Mouse (Mus musculus) brown adipose tissue, adult 24 weeks (tissue): ENCODE measurements around the gene Ly6g5b. TPM values are rescaled to one million over a fixed set of nuclear protein-coding genes. Genes with fewer than 3 reads are reported as not detected.
A peak's percentile ranks its signal among the peaks of the same experiment; 100 is the strongest.

ENCODE experiments used
- H3K27ac ChIP-seq: fragments of 200-500 bp; replicated peaks from 2 replicates; pipeline ENCODE4 v1.5.1; 2012; ENCODE audit warnings: low read depth, mild to moderate bottlenecking, low read length
- H3K4me1 ChIP-seq: fragments of 200-500 bp; 2 replicates; pipeline ENCODE4 v1.6.1; 2012; ENCODE audit warnings: low read length, mixed read lengths; ENCODE audit not compliant: control insufficient read depth, insufficient read depth, insufficient read length
- H3K4me3 ChIP-seq: fragments of 200-500 bp; 2 replicates; pipeline ENCODE4 v1.5.1; 2012; ENCODE audit warnings: low read depth, mild to moderate bottlenecking, low read length, moderate library complexity; ENCODE audit not compliant: insufficient read depth
- polyA plus RNA-seq: library from polyadenylated mRNA; stranded (reverse); fragments of >200 nt; gene quantifications from 2 replicates; pipeline ENCODE4 v1.2.4, GENCODE M21; 2012; ENCODE audit not compliant: missing spikeins, insufficient read depth, insufficient read length

The Ly6g5b gene
- polyA plus RNA-seq, 1 experiment: not detected

DNA sequence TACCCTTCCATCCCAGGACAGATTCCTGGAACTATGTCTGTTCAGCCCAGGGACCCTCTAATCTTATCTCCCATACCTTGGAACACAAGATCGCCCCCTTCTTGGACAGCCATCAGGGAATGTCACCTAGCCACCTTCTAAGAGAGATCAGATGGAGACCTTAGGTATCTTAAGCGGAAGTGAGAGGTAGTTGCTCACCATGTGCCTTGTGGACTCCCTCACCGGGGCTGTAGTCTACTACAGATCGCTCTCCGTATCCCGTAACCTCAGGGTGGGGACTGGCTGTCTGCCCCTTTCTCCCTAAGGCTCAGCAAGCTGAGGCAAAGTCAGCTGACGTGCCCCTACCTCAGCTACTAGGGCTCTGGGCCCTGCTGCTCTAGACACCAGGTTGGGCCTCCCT is 11.1 kb downstream of the Ly6g5b start:
- no peak overlapping the region for H3K27ac ChIP-seq
- H3K4me1 ChIP-seq: no peaks in the 10 kb centered on the region
- no peak overlapping the region for H3K4me3 ChIP-seq

GRCm38 (mm10) chr17:35103221-35103690 is 12.0 kb downstream of the Ly6g5b start:
- no peak overlapping the region for H3K4me3 ChIP-seq
- no peaks in the 10 kb centered on the region for H3K4me1 ChIP-seq
- no peak overlapping the region for H3K27ac ChIP-seq

- H3K4me3 ChIP-seq: no peak overlapping the region
- no peaks in the 10 kb centered on the region for H3K4me1 ChIP-seq
- H3K27ac ChIP-seq: no peak overlapping the region
Measured at GRCm38 (mm10) chr17:35102299-35102698, 12.9 kb downstream of the Ly6g5b start.

DNA sequence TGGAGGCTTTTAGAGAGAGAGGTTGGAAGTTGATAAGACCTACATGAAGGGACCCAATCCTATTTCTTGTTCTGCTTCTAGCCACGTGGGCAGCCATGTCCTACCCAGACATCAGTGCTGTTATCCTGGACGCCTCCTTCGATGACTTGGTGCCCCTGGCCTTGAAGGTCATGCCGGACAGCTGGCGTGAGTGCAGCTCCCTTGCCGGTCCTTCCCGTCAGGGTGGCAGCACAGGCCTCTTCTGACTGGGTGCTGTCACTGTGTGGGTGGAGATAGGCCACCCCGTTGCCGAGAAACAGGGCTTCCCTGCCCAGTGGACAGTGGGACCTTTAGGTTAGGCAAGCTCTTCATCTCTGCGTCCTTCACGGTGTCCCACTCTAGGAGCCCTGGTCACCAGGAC is 14.1 kb downstream of the Ly6g5b start:
- Histone ChIP-seq H3K4me1 (no peaks in the 10 kb centered on the region), H3K27ac (no peak overlapping the region)

GRCm38 (mm10) chr17:35100196-35100765 is 14.9 kb downstream of the Ly6g5b start:
- Histone ChIP-seq H3K4me3 (no peak overlapping the region), H3K4me1 (no peaks in the 10 kb centered on the region), H3K27ac (no peak overlapping the region)

More for the DNA sequence above, 14.1 kb downstream of the Ly6g5b start:
- H3K4me3 ChIP-seq: no peak overlapping the region

GRCm38 (mm10) chr17:35097164-35097655 is 18.0 kb downstream of the Ly6g5b start:
- Histone ChIP-seq H3K27ac (no peak overlapping the region), H3K4me3 (no peak overlapping the region), H3K4me1 (no peaks in the 10 kb centered on the region)

DNA sequence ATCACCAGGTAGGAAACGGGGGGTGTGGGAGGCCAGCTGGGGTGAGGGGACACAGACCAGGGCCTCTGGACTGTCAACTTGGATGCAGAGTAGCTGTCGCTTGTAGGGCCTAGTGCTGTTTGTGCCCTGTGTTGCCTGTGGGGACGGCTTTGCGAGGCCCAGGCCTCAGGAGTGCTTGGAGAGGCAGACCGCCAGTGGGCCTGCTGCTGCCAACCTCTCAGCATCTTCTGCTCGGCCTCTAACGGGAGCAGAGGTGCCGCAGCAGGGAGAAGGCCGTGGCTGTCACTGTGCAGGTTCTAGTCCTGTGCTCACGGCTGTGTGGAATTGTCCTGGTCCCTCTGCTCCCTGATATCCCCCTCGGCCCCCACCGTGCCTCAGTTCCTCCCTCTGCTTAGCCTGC is 18.6 kb downstream of the Ly6g5b start:
- no peak overlapping the region for H3K4me3 ChIP-seq
- H3K4me1 ChIP-seq: no peaks in the 10 kb centered on the region
- H3K27ac ChIP-seq: no peak overlapping the region

DNA sequence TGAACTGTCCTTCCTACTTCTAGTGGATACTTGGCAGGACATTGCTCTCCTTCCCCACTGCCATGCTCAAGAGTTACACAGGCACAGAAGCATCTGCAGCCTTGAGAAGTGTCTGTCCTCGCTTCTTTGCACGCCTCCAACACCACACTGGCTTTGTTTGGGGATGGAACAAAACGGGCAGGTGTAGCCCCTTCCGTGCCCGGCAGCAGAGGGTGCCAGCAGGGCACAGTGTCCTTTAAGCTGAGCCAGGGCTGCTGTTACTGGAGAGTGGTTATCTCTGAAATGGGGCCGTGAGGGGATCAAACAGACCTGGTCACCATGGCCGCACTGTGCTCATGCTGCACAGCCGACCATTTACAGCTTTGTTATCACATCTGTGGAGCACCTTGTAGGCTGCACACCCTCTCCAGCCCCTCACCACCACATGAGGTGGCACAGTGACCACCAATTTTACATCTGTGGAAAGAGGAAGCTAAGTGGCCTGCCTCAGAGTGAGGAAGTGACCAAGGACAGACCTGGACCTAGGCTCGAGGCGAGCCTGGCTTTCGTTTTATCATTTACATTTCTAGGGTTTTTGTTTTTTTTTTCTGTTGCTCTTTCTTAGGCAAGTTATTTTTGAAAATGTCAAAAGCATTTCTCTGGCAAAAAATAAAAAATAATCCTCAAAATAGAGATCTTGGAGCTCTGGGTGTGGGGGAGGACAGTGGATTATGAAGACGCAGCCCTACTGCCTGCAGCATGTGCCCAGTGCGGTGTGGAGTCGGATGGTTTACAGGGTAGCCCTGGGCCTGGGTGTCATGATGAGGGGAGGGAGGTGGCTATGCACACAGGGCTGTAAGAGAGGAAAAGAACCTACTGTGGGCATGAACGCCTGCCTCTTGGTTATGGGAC is 20.5 kb downstream of the Ly6g5b start:
- Histone ChIP-seq H3K27ac (no peak overlapping the region), H3K4me3 (no peak overlapping the region), H3K4me1 (no peaks in the 10 kb centered on the region; the same call in 1 of the 2 replicates)

DNA sequence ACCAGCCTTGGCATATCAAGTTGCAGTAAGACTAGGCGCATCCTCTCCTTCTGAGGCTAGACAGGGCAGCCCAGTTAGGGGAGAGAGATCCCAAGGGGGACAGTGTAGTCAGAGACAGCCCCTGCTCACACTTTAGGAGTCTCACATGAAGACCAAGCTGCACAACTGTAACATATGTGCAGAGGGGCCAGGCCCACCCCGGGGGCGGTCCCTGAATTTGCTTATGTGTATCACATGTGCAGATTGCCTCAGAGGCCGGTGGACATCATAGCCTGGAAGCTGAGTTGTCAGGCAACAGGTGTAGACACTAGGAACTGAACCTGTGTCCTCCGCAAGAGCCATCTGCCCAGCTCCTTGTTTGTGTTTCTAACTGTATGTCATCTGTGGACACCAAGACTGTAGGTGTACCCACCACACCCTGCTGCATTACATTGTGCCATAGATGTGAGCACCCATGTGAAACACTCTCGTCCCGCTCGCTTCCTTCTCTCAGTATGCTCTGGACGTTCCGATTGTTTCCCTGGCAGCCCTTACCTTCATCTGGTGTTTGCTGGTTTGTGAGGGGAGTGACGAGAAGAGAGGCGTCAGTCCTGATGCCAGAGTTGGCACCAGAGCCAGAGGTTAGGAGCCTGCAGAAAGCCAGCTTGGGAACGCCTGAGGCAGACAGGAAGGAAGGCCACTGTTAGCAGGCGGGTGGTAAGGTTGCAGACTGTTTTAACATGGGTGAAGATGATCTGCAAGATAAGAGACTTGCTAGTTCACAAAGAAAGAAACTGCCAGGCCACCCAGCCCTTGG is 22.6 kb downstream of the Ly6g5b start:
- no peaks in the 10 kb centered on the region; the same call in 1 of the 2 replicates for H3K4me1 ChIP-seq
- no peak overlapping the region for H3K27ac ChIP-seq
- no peak overlapping the region for H3K4me3 ChIP-seq

DNA sequence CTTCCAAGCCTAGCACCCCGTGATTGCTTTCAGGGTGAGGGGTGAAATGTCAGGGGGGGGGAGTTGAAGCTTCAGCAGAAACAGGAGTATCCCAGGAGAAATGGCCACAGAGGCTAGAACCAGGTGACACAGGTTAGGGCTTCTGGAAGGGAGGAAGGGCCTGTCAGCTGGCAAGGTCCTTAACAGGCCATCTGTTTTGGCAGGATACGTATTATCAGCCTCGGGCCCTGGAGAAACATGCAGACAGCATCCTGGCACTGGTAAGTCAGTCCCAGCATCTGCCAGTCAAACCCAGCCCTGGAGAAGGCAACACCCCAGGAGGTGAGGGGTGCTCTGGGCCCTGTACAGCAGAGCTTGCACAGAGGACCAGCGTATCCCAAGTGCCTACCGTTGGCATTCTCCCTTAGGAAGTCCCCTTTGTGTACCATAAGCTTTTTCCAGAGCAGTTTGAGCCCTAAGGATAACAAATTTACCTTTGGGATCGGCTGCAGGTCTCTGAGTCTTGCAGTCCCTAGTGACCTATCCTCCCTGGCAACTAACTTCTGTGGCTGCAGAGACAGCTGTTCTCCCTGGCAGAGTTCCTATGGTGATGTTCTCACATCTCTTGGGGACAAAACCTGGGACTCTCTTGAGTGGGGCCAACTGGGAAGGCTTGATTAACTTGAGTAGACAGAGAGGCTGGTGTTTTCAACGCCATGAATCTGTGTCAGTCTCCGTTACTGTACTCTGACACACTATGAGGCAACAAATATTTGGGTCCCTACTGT is 24.9 kb downstream of the Ly6g5b start:
- Histone ChIP-seq H3K4me3 (peak overlapping the region; percentile 85), H3K27ac (peak overlapping the region; percentile 98), H3K4me1 (no peaks in the 10 kb centered on the region; the same call in 1 of the 2 replicates)

DNA sequence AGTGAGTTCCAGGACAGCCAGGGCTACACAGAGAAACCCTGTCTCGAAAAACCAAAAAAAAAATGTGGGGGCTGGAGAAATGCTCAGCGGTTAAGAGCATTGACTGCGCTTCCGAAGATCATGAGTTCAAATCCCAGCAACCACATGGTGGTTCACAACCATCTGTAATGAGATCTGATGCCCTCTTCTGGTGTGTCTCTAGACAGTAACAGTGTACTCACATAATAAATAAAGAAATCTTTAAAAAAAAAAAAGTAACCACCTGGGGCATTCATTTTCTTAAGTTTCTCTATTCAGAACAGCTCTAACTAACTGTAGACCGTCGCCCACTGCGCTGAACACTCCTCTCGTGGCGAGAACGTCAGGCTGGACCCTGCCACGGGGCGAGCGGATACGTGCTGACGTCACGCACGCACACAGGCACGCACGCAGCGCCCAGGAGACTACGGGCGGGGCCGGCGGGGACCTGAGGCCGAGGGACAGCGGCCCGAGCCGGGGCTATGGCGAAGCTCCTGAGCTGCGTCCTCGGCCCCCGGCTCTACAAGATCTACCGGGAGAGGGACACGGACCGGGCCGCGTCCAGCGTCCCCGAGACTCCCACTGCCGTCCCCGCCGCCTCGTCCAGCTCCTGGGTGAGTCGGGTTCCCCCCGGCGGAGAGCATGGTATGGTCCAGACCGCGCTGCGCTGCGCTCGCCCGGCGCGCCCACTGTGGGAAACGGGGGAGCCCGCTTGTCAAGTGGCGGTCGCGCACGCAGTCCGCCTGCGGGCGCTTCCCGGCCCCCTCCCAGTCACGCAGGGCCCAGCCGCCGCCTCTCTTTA is 26.2 kb downstream of the Ly6g5b start, which contains the start of gene Abhd16a:
Gene Abhd16a (plus strand): TSS at position 439 of the 820 bp plus-strand sequence.
- H3K4me3 ChIP-seq: peak within 1 kb of the TSS; percentile 85

DNA sequence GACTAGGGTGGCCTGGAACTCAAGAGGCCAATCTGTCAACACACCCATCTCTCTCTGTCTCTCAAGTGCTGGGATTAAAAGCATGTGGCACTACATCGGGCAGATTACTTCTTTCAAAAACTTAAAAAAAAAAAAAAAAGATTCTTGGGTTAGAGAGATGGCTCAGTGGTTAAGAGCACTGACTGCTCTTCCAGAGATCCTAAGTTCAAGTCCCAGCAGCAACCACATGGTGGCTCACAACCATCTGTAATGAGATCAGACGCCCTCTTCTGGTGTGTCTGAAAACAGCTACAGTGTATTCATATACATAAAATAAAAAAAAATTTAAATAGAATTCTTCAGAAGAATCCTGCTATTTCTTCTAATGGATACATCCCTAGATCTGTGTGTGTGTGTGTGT is 27.1 kb downstream of the Ly6g5b start:
- Histone ChIP-seq H3K4me1 (no peaks in the 10 kb centered on the region; the same call in 1 of the 2 replicates), H3K27ac (no peak overlapping the region), H3K4me3 (no peak overlapping the region)

More for the DNA sequence above, 26.2 kb downstream of the Ly6g5b start, which contains the start of gene Abhd16a:
- H3K27ac ChIP-seq: peak within 1 kb of the TSS; percentile 98
- H3K4me1 ChIP-seq: no peaks in the 10 kb centered on the region; the same call in 1 of the 2 replicates

DNA sequence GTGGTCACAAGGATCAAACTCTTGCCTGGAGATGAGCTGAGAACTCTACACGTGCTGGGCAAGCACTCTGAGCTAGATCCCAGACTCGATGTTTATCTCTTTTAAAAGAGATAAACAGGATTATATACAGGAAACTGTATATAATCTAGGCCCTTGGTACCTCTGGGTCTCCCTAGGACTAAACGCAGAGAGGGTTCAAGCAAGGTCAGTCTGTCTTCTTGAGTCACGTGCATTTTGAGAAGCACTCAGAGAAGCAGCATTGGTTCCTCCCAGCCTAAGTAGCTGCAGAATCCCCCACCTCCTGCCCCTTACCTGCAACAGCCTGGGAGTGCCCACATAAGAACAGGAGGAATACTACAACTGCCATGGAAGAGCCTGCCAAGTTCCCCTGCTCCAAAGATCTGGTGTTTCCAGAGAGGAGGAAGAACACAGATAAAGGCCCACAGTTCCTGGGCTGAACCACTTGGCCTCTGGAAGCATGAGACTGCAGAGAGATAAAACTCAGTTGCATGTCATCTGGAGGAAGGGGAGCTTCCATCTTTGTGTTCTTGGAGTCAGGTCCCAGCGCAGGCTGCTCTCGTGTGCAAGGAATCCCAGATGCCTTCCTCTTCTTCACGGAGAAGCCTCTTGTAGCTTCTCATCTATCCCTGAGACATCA is 29.9 kb downstream of the Ly6g5b start, which contains the start of gene Ly6g6f:
Gene Ly6g6f (minus strand): TSS at position 403 of the 658 bp plus-strand sequence.
- H3K4me1 ChIP-seq: no peaks in the 10 kb centered on the region; the same call in 1 of the 2 replicates
- H3K4me3 ChIP-seq: no peak within 1 kb of the TSS
- H3K27ac ChIP-seq: no peak within 1 kb of the TSS
